Mouse (Mus musculus) fibroblast of lung, adult 2 months (primary cell): ENCODE results near the gene Myo1f.
"Not testable (repeated sequence)": the region's sequence is repeated elsewhere in the genome, so short reads cannot be mapped to it uniquely, and the experiment has no call there.

Experiments used
- DNase-seq: peaks from one replicate; pipeline ENCODE4 v3.0.0-alpha.2; 2011; ENCODE audit warnings: low read depth

Myo1f gene

GRCm38 (mm10) chr17:33584061-33584460 is 28.6 kb downstream of the Myo1f start:
- DNase-seq: no peak

GRCm38 (mm10) chr17:33586011-33586410 is 30.5 kb downstream of the Myo1f start:
- no peak for DNase-seq

DNA sequence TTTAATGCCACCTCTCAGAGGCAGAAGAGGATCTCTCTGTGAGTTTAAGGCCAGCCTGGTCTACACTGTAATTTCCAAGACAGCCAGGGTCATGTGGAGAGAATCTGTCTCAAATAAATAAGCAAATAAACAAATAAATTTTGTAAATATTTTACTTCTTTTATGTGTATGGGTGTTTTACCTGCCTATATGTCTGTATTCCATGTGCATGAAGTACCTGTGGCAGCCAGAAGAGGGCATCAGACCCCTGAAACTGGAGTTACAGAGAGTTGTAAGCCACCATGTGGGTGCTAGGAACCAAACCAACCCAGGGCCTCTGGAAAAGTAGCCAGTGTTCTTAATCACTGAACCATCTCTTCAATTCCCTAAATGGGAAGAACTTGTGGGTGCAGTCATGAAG is 41.8 kb downstream of the Myo1f start:
- DNase-seq: no peak

- no peak for DNase-seq
Measured at GRCm38 (mm10) chr17:33598506-33598905, 43.0 kb downstream of the Myo1f start.

DNA sequence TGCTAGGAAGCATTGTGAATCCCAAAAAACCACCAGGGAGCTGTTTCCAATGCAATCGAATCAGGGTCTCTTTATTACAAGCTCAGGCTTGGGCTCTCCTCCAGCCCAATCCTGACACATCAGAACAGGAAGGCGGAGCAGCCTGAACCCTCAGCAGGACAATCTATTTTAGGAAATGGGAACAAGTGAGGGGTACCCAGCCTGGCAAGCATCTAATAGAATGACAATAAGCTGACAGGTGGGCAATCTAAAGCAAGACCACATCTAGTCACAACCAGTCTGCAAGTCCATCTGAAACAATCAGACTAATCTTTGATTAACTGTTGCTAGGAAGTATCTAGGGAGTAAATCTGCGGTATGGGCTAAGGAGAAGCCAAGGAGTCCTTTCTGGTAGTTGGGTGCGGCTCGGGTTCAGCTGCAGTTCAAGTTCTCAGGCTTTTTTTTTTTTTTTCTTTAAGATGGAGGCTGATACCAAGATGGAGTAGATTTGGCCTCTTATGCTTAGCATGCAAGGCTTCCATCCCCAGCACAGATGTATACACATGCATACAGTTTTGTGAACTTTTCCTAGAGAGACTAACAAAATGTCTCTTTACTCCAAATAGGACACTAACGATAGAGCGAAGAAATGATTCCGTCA is 44.4 kb downstream of the Myo1f start:
- no peak for DNase-seq

DNA sequence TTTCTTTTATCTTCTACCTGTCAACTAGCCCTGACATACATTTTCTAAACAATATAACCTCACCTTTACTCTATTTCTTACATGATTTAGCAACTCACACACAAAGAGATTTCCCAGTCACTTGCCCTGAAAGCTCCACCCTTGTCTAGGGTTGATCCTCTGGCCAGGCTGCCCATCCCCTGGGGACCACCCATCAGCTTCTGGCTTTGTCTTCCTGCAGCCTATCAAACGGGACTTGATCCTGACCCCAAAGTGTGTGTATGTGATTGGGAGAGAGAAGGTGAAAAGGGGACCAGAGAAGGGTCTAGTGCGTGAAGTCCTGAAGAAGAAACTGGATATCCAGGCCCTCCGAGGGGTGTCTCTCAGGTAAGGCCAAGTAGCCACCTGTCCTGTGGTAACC is 45.3 kb downstream of the Myo1f start:
- no peak for DNase-seq

GRCm38 (mm10) chr17:33601947-33602346 is 46.4 kb downstream of the Myo1f start:
- DNase-seq: no peak

- DNase-seq: no peak
Measured at GRCm38 (mm10) chr17:33607273-33607672, 51.8 kb downstream of the Myo1f start.

DNA sequence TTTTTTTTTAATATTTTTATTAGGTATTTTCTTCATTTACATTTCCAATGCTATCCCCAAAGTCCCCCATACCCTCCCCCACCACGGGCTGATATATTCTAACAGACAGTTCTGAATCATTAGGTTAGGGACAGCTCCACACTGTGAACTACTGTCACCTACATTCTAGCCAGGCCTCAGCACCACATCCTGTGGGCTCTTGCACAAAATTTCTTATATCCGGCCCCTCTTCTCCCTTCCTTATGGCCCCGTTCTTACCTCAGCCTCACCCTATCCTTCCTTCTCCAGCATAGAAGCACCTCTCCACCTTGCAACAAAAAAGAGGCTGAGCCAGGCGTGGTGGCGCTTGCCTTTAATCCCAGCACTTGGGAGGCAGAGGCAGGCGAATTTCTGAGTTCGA is 55.0 kb downstream of the Myo1f start:
- no peak for DNase-seq

DNA sequence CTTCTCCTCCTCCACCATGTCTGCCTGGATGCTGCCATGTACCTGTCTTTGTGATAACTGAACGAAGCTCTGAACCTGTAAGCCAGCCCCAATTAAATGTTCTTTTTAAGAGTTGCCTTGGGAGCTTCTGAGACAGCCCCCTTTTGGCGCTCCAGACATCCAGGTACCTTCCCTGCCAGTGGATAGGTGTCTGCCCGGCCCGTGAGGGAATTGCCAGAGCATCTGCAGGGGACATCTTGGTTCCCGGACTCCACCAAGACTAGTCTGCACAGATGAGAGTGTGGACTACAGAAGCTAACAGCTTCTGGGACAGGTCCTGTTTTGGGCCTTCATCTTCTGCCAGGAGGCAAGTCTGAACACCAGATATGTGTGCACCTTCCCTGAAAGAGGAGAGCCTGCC is 58.2 kb downstream of the Myo1f start:
- not testable (repeated sequence) for DNase-seq

- DNase-seq: no peak
Measured at GRCm38 (mm10) chr17:33627281-33627680, 71.8 kb downstream of the Myo1f start.

DNA sequence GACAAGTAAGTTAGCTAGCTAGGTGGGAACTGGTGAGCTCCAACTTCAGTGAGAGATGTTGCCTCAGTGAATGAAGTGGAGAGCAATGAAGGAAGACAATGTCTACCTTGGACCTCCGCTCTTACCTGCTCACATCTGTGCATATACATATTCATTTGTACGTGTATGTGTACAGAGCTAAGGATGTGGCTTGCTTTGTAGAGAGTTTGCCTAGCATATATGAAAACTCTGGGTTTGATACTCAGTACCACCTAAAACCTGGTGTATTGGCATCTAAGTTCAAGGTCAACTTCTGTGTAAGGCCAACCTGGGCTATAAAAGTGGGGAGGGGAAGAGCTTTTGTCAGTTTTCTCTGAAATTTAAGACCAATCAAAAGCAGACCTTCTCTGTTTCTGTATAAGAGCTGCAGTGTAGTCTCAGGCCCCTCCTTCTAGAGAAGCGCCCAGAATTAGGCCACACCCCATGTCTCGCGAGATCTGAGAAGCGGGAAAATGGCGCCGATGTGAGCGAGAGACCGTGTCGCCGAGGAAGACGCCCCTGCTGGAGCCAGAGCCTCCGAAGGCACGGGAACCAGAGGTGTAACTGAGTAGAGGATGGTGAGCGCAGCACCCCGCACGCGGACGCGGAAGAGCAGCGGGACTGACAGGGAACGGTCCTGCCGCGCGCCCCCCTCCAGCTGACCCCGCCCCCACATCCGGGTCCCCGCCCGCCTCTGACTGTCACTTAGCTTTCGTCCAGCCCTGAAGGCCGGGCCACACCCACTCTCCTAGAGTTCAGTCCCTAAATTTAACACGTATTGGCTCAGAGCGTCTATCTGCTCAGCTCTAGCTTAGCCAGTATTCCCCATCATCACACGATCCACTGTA is 73.3 kb downstream of the Myo1f start, which contains the start of gene Zfp414:
Gene Zfp414, plus strand, starts transcription at position 470 of the 866 bp plus-strand sequence.
- DNase-seq: peak; percentile 83

DNA sequence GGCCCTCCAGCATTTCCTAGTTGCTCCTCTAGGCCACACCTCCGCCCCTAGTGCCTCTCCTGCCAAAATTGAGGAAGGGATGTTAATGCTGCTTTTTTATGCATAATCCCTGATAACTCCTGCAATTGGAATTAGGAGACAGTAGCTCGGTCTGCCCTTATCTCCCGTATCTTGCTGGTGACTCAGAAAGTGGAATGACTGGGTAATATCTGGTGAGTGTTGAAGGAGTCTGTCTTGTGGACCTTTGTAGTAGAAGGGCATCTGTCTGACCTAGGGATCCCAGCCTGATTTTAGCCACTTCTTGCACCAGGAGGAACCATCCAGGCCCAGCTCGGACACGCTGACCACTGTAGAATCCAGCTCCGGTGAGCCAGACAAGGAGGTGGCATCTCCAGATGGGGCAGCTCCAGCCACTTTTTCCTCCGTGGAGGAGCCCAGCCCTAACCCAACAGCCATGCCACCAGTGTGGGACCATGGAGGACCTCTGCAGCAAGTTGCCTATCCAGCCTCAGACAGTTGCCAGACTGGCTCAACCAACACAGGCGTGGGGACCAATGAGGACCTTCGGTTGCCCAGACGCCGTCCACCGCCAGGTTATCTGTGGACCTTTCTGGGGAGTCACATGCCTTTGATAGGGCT is 74.1 kb downstream of the Myo1f start:
- no peak for DNase-seq

DNA sequence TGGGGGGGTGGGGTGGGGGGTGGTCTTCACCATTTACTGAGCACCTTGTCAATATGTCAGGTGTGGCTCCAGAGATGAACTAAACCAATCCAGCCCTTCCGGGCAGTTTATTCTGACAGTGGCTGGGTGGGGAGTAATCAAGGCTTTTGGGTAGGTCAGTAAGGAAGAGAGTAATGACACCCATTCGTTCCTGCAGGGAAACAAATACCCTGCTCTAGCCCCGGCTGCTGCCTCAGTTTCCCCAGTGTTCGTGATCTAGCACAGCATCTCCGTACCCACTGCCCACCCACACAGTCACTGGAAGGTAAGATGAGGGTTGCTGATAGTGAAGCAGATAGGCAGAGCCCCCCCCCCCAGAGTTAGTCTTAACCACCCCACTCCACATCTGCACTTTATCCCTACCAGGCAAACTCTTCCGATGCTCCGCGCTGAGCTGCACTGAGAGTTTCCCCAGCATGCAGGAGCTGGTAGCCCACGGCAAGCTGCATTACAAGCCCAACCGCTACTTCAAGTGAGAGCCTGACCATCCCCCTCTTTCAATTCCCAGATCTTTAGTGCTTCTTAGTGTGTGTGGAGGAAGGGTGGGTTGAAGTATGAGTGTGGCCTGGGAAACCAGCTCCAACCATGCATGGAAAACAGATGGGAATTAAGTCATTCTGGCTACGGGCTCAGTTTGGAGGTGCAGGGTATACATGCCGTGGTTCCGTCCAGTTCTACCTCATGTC is 74.8 kb downstream of the Myo1f start:
- no peak for DNase-seq

DNA sequence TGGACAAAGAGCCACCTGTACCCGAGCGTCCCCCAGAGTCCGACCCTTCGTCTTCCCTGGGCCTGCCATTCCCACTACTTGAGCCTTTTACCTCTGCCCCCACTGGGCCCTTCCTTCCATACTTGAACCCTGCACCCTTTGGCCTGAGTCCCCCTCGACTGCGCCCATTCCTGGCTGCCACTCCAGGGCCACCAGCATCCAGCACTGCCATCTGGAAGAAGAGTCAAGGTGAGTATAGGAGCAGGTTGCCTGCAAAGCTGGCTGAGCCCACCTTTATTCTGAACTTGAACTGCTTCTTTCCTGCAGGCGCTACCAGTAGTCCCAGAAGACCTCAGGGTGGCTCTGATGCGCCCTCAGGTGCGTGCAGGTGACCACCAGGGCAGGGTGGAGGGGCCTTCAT is 75.7 kb downstream of the Myo1f start:
- DNase-seq: no peak

GRCm38 (mm10) chr17:33631796-33632195 is 76.3 kb downstream of the Myo1f start:
- no peak for DNase-seq

- no peak for DNase-seq
Measured at GRCm38 (mm10) chr17:33637038-33637437, 81.5 kb downstream of the Myo1f start.

- DNase-seq: no peak
Measured at GRCm38 (mm10) chr17:33637516-33638276, 82.2 kb downstream of the Myo1f start, which contains the start of gene Pram1. Pram1 (plus strand) TSS chr17:33638056.

- no peak for DNase-seq
Measured at GRCm38 (mm10) chr17:33639743-33640142, 84.2 kb downstream of the Myo1f start.

GRCm38 (mm10) chr17:33644068-33644467 is 88.6 kb downstream of the Myo1f start:
- no peak for DNase-seq

- DNase-seq: no peak
Measured at GRCm38 (mm10) chr17:33645073-33645472, 89.6 kb downstream of the Myo1f start.
